In the genomic region with DNA sequence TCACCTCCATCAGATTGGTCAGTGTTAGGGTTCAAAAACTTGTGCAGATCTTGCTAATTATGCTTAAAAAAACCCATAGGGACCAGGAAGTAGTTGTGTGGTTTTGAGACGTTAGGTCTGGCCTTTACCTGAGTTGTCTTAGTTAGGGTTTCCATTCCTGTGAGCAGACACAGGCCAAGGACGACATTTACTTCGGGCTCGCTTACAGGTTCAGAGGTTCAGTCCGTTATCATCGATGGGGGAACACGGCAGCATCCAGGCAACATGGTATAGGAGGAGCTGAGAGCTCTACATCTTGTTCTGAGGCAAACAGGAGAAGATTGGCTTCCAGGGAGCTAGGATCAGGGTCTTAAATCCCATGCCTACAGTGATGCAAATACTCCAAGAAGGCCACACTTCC, we compare ENCODE assay signal across 18 mouse cellular contexts.
"Had no signal": no experiment of that assay in that cellular context is flagged by ENCODE, and none has a peak within 500 bp of the region (broad histone marks: within the 10 kb centered on the region; RNA-seq: fewer than 3 reads in every experiment).

No protein-coding gene starts in this region.

- H3K36me3 ChIP-seq: stomach, embryonic 15.5 days had no signal

- ATAC-seq: lung, postnatal 0 days; midbrain, embryonic 13.5 days; midbrain, embryonic 15.5 days had no signal

- H3K9me3 ChIP-seq: liver, embryonic 13.5 days; liver, embryonic 15.5 days; megakaryocyte, embryonic 14.5 days; midbrain, embryonic 13.5 days; midbrain, embryonic 15.5 days; neural tube, embryonic 13.5 days; neural tube, embryonic 15.5 days; stomach, embryonic 15.5 days had no signal

- H3K27me3 ChIP-seq: liver, embryonic 13.5 days; liver, embryonic 15.5 days; midbrain, embryonic 13.5 days; midbrain, embryonic 15.5 days; neural tube, embryonic 13.5 days; neural tube, embryonic 15.5 days; stomach, embryonic 15.5 days had no signal

- H3K4me3 ChIP-seq: liver, embryonic 13.5 days; liver, embryonic 15.5 days; megakaryocyte, embryonic 14.5 days; midbrain, embryonic 13.5 days; midbrain, embryonic 15.5 days; neural tube, embryonic 13.5 days; neural tube, embryonic 15.5 days; stomach, embryonic 15.5 days had no signal

- H3K4me2 ChIP-seq: liver, embryonic 13.5 days; liver, embryonic 15.5 days; midbrain, embryonic 11.5 days; midbrain, embryonic 13.5 days; midbrain, embryonic 15.5 days; neural tube, embryonic 13.5 days; neural tube, embryonic 15.5 days; stomach, embryonic 15.5 days had no signal

- DNase-seq: liver, embryonic 13.5 days; liver, postnatal 0 days; lung, adult 2 months; right cerebral cortex, postnatal 14 days; thymus, adult 2 months; thymus, postnatal 25 days; thymus, postnatal 4 days had no signal

- H3K4me1 ChIP-seq: midbrain, embryonic 15.5 days; stomach, embryonic 15.5 days had no signal

- H3K27ac ChIP-seq: liver, embryonic 13.5 days; macrophage; midbrain, embryonic 13.5 days; midbrain, embryonic 15.5 days; neural tube, embryonic 13.5 days; neural tube, embryonic 15.5 days; stomach, postnatal 0 days had no signal

- H3K9ac ChIP-seq: liver, embryonic 13.5 days; liver, embryonic 15.5 days; liver, postnatal 0 days; midbrain, embryonic 13.5 days; midbrain, embryonic 15.5 days; neural tube, embryonic 13.5 days; neural tube, embryonic 15.5 days; stomach, embryonic 15.5 days had no signal
